Comparison of ENCODE assay signal across 10 mouse cellular contexts in genomic region chr7:25396621-25397020, GRCm38 (mm10). TPM values are rescaled to one million over a fixed set of nuclear protein-coding genes. Genes with fewer than 3 reads are reported as not detected.
DNase-seq lines count a peak whose midpoint lies in the region; ATAC-seq and TF ChIP-seq lines count a peak whose summit lies in the region.
"Had no signal": no experiment of that assay in that cellular context is flagged by ENCODE, and none has a peak within 500 bp of the region (broad histone marks: within the 10 kb centered on the region; RNA-seq: fewer than 3 reads in every experiment).

No protein-coding gene starts in this region.

- DNase-seq in heart, adult 2 months = no peak
- no peak for DNase-seq in heart, adult 8-10 months (ENCODE audit: low spot score)
- no peak for DNase-seq in spleen, adult 2 months (ENCODE audit: low read depth in 1 of 2, low spot score in 2 of 2)
- DNase-seq in spleen, adult 12 weeks (ENCODE audit: low spot score) = no peak
- no peak for DNase-seq in limb, embryonic 10.5 days (ENCODE audit: low spot score)

- no peak for TF ChIP-seq CTCF in heart, adult 2 months (IDR thresholded peaks at IDR 0.05)
- TF ChIP-seq CTCF in spleen, adult 2 months (IDR thresholded peaks at IDR 0.05; ENCODE audit: extremely low read depth, insufficient read depth, insufficient read length, insufficient replicate concordance) = no peak

- intact Hi-C loops in heart, adult 2 months (cut with DNase I) = loop anchor here (5.0 kb wide), 2 partner anchors 79 to 149 kb away; partner anchors contain the start of gene Megf8

- no peak for TF ChIP-seq POLR2A in heart, adult 2 months (IDR thresholded peaks at IDR 0.05; ENCODE audit: insufficient read depth, low read depth, low read length)
- no peak for TF ChIP-seq POLR2A in spleen, adult 2 months (IDR thresholded peaks at IDR 0.05; ENCODE audit: low read depth, low read length)

- peaks cover 9% of the 10 kb centered on the region for H3K4me1 ChIP-seq in heart, adult 2 months (ENCODE audit: control insufficient read depth, insufficient read depth, low read length)
- peaks cover 11% of the 10 kb centered on the region; the same call in 1 of the 2 replicates for H3K4me1 ChIP-seq in spleen, adult 2 months (ENCODE audit: control insufficient read depth, insufficient read depth, insufficient read length)
- H3K4me1 ChIP-seq in limb, embryonic 10.5 days = peaks cover 59% of the 10 kb centered on the region
- H3K4me1 ChIP-seq in stomach, embryonic 14.5 days (ENCODE audit: control insufficient read depth, insufficient read depth, low read length) = peaks cover 13% of the 10 kb centered on the region; the same call in 1 of the 2 replicates

- 92% methylated on average over 14 of the region's 14 CpGs for WGBS in heart, adult 2 months
- WGBS in spleen, adult 2 months = 94% methylated on average over 14 of the region's 14 CpGs
- 89% methylated on average over 14 of the region's 14 CpGs for WGBS in limb, embryonic 10.5 days
- WGBS in stomach, embryonic 14.5 days = 90% methylated on average over 14 of the region's 14 CpGs

- peaks cover 5% of the 10 kb centered on the region; the same call in 1 of the 2 replicates for H3K79me2 ChIP-seq in heart, adult 2 months (replicated peaks; ENCODE audit: control insufficient read depth, insufficient read depth, low read length)

- H3K27ac ChIP-seq in heart, adult 2 months = peak overlapping the region; percentile 82
- H3K27ac ChIP-seq in spleen, adult 2 months (ENCODE audit: insufficient read depth, low read length) = no peak overlapping the region
- peak overlapping the region; percentile 80 for H3K27ac ChIP-seq in limb, embryonic 10.5 days
- H3K27ac ChIP-seq in stomach, embryonic 14.5 days (ENCODE audit: low read length) = no peak overlapping the region

- peak overlapping the region; percentile 36; the same call in 1 of the 2 replicates for H3K4me3 ChIP-seq in heart, adult 2 months
- H3K4me3 ChIP-seq in spleen, adult 2 months (ENCODE audit: extremely low read depth, insufficient read depth, insufficient read length) = peak overlapping the region; percentile 31; the same call in 1 of the 2 replicates
- peak overlapping the region; percentile 62 for H3K4me3 ChIP-seq in limb, embryonic 10.5 days
- H3K4me3 ChIP-seq in stomach, embryonic 14.5 days (ENCODE audit: low read depth, low read length) = no peak overlapping the region

- no peak for TF ChIP-seq EP300 in heart, adult 2 months (IDR thresholded peaks at IDR 0.05; ENCODE audit: insufficient read depth, low read depth, low read length)

- peak overlapping the region; percentile 76 for H3K4me2 ChIP-seq in stomach, embryonic 14.5 days (replicated peaks; ENCODE audit: low read depth, low read length)

- no peaks in the 10 kb centered on the region for H3K27me3 ChIP-seq in heart, adult 2 months (ENCODE audit: control insufficient read depth, insufficient read depth, low read length)
- no peaks in the 10 kb centered on the region for H3K27me3 ChIP-seq in spleen, adult 2 months (ENCODE audit: control insufficient read depth, insufficient read depth, low read length)
- H3K27me3 ChIP-seq in limb, embryonic 10.5 days (ENCODE audit: low read depth, poor library complexity, severe bottlenecking) = 0 out of 2 replicates have a peak, but pooled peaks cover 8% of the 10 kb centered on the region
- no peaks in the 10 kb centered on the region for H3K27me3 ChIP-seq in stomach, embryonic 14.5 days (ENCODE audit: control insufficient read depth, insufficient read depth, low read length)

- no peak for ATAC-seq in stomach, embryonic 14.5 days (ENCODE audit: insufficient number of reproducible peaks, insufficient read depth, low FRiP score, low read depth)
- no peak for ATAC-seq in granulocyte monocyte progenitor cell, adult 5-6 weeks (replicated peaks; ENCODE audit: poor library complexity, severe bottlenecking)
- ATAC-seq in megakaryocyte progenitor cell, adult 5-6 weeks (replicated peaks; ENCODE audit: poor library complexity) = no peak

- no peaks in the 10 kb centered on the region for H3K9me3 ChIP-seq in limb, embryonic 10.5 days (replicated peaks)
- no peaks in the 10 kb centered on the region for H3K9me3 ChIP-seq in stomach, embryonic 14.5 days (ENCODE audit: control insufficient read depth, low read depth, low read length)

- H3K9ac ChIP-seq in heart, adult 2 months (ENCODE audit: low read depth, low read length) = no peak overlapping the region
- H3K9ac ChIP-seq in stomach, embryonic 14.5 days (replicated peaks; ENCODE audit: low read depth, low read length) = no peak overlapping the region

- H3K36me3 ChIP-seq in heart, adult 2 months (ENCODE audit: control insufficient read depth, insufficient read depth, low read length) = 0 out of 2 replicates have a peak, but pooled peaks cover 3% of the 10 kb centered on the region
- no peaks in the 10 kb centered on the region for H3K36me3 ChIP-seq in spleen, adult 2 months (ENCODE audit: control insufficient read depth, insufficient read depth, low read length)
- H3K36me3 ChIP-seq in limb, embryonic 10.5 days = no peaks in the 10 kb centered on the region
- H3K36me3 ChIP-seq in stomach, embryonic 14.5 days (ENCODE audit: control insufficient read depth, insufficient read depth, low read length) = no peaks in the 10 kb centered on the region

RNA-seq across cellular contexts. Expression of gene Lipe, which starts 1.9 kb away (rescaled TPM):
- total RNA-seq in heart, adult 2 months (2021) = 10 to 100 TPM; 42.7 to 44.1 TPM
- polyA plus RNA-seq in heart, adult 2 months (2012; rRNA removed) = 63.0 and 97.8 TPM in 2 replicates
- 10 to 100 TPM; 34.3 to 45.6 (median 40.1) TPM for total RNA-seq in heart, adult 8-10 months (2022)
- polyA plus RNA-seq in spleen, adult 2 months (2012; rRNA removed) = 35.0 and 46.0 TPM in 2 replicates
- 8.4 and 8.9 TPM in 2 replicates for polyA plus RNA-seq in limb, embryonic 10.5 days (2016; fragmentation: Nextera tagmentation; extraction: Ambion mirVana)
- polyA plus RNA-seq in stomach, embryonic 14.5 days (2014; fragmentation: Nextera tagmentation; extraction: Ambion mirVana) = 3.7 and 5.3 TPM in 2 replicates
- 10.7 and 27.1 TPM in 2 replicates for total RNA-seq in granulocyte monocyte progenitor cell, adult 5-6 weeks (2014; fragmentation: Nextera tagmentation)
- total RNA-seq in granulocyte monocyte progenitor cell, adult 5-6 weeks (2017) = 6.1 and 6.2 TPM in 2 replicates
- total RNA-seq in megakaryocyte progenitor cell, adult 5-6 weeks (2015) = 8.3 and 9.8 TPM in 2 replicates
- 7.2 and 7.4 TPM in 2 replicates for total RNA-seq in megakaryocyte progenitor cell, adult 5-6 weeks (2017)

RNA-seq across cellular contexts. Expression of gene Cxcl17, which starts 16.1 kb away (rescaled TPM):
- not detected for total RNA-seq in heart, adult 2 months (2021)
- 8.1 TPM in 1 of 2 replicates, not detected in the other for polyA plus RNA-seq in heart, adult 2 months (2012; rRNA removed)
- not detected for total RNA-seq in heart, adult 8-10 months (2022)
- not detected in 2 replicates for polyA plus RNA-seq in spleen, adult 2 months (2012; rRNA removed)
- polyA plus RNA-seq in limb, embryonic 10.5 days (2016; fragmentation: Nextera tagmentation; extraction: Ambion mirVana) = 0.54 and 0.91 TPM in 2 replicates
- polyA plus RNA-seq in stomach, embryonic 14.5 days (2014; fragmentation: Nextera tagmentation; extraction: Ambion mirVana) = 0.58 TPM in 1 of 2 replicates, not detected in the other
- not detected in 2 replicates for total RNA-seq in granulocyte monocyte progenitor cell, adult 5-6 weeks (2014; fragmentation: Nextera tagmentation)
- not detected in 2 replicates for total RNA-seq in granulocyte monocyte progenitor cell, adult 5-6 weeks (2017)
- total RNA-seq in megakaryocyte progenitor cell, adult 5-6 weeks (2015) = not detected in 2 replicates
- total RNA-seq in megakaryocyte progenitor cell, adult 5-6 weeks (2017) = not detected in 2 replicates
- total RNA-seq: hematopoietic stem cell, adult 5-6 weeks had no signal
- polyA plus RNA-seq: C2C12 had no signal

RNA-seq across cellular contexts. Expression of gene Cnfn, which starts 27.1 kb away (rescaled TPM):
- not detected for total RNA-seq in heart, adult 2 months (2021)
- not detected in 2 replicates for polyA plus RNA-seq in heart, adult 2 months (2012; rRNA removed)
- total RNA-seq in heart, adult 8-10 months (2022) = not detected
- polyA plus RNA-seq in spleen, adult 2 months (2012; rRNA removed) = not detected in 2 replicates
- polyA plus RNA-seq in limb, embryonic 10.5 days (2016; fragmentation: Nextera tagmentation; extraction: Ambion mirVana) = not detected in 2 replicates
- polyA plus RNA-seq in stomach, embryonic 14.5 days (2014; fragmentation: Nextera tagmentation; extraction: Ambion mirVana) = 0.55 TPM in 1 of 2 replicates, not detected in the other
- total RNA-seq in granulocyte monocyte progenitor cell, adult 5-6 weeks (2014; fragmentation: Nextera tagmentation) = not detected in 2 replicates
- not detected in 2 replicates for total RNA-seq in granulocyte monocyte progenitor cell, adult 5-6 weeks (2017)
- not detected in 2 replicates for total RNA-seq in megakaryocyte progenitor cell, adult 5-6 weeks (2015)
- total RNA-seq in megakaryocyte progenitor cell, adult 5-6 weeks (2017) = not detected in 2 replicates
- total RNA-seq: hematopoietic stem cell, adult 5-6 weeks had no signal

Comparison
In these comparisons a context has a peak if more than half of its experiments do, and no peak if none do; other contexts are left out.
1. H3K27ac ChIP-seq: peak in heart, adult 2 months (single experiment) and limb, embryonic 10.5 days (single experiment); none in spleen, adult 2 months (single experiment) and stomach, embryonic 14.5 days (single experiment).